Mouse (Mus musculus) brain, embryonic 14.5 days (tissue): ENCODE measurements at regions not wholly inside any gene's neighbourhood (a gene's known extent, or its start where the extent isn't known, plus 50 kb on each side); places are given as distances from the start of the nearest gene placed in this dataset.

Source experiments
- CTCF ChIP-seq: fragments of 200-500 bp; IDR thresholded peaks from 2 replicates; pipeline ENCODE4 v1.5.1; 2012; ENCODE audit warnings: inconsistent platforms, mild to moderate bottlenecking, moderate library complexity, borderline replicate concordance; ENCODE audit not compliant: insufficient read depth, insufficient read length; ENCODE audit errors: extremely low read depth
- POLR2A ChIP-seq: fragments of 200-500 bp; IDR thresholded peaks from 2 replicates; pipeline ENCODE4 v1.6.1; 2012; ENCODE audit warnings: mild to moderate bottlenecking, inconsistent platforms, borderline replicate concordance; ENCODE audit not compliant: poor library complexity, insufficient read depth, insufficient read length, severe bottlenecking; ENCODE audit errors: extremely low read depth

DNA sequence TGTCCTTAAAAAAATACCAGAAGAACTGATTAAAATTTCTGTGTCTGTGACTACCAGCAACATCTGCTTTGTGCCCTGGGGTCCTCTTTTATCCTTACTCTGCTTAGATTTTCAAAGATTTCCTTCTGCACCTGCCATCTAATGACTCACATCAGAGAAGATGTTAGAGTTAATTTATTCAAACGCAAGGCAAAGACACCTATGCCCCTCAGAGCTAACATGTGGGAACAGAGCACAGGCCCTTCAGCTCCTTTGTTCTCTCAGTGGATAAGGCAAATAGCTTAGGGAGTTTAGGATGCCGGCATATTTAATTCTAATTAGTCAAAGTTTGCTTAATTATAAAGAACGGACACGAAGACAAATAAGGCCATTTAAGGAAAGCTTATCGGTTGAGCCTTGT lies 308.3 kb upstream of the Chrm2 start:
- TF ChIP-seq POLR2A (no peak), CTCF (no peak)
